Mouse (Mus musculus) cerebellum, adult 2 months (tissue): ENCODE results near the gene Cabp1. TPM values are rescaled to one million over a fixed set of nuclear protein-coding genes. Genes with fewer than 3 reads are reported as not detected.
A peak's percentile ranks its signal among the peaks of the same experiment; 100 is the strongest.

Source experiments
- DNase-seq, 2 experiments: peaks; one replicate each; pipeline ENCODE4 v3.0.0; 2021
- H3K27ac ChIP-seq: fragments of 200-500 bp; 2 replicates; pipeline ENCODE4 v1.5.1; 2012; ENCODE audit warnings: low read length, control low read depth, inconsistent platforms; ENCODE audit not compliant: insufficient read depth
- H3K27me3 ChIP-seq: fragments of 200-500 bp; 2 replicates; pipeline ENCODE4 v1.6.1; 2012; ENCODE audit warnings: inconsistent platforms, mild to moderate bottlenecking, low read length, moderate library complexity; ENCODE audit not compliant: control insufficient read depth, insufficient read depth
- H3K4me1 ChIP-seq: fragments of 200-500 bp; 2 replicates; pipeline ENCODE4 v1.6.1; 2011; ENCODE audit warnings: low read length; ENCODE audit not compliant: control insufficient read depth, insufficient read depth
- H3K4me3 ChIP-seq: fragments of 200-500 bp; replicated peaks from 2 replicates; pipeline ENCODE3; 2011; ENCODE audit warnings: mild to moderate bottlenecking, low read depth, low read length, control low read depth; ENCODE audit not compliant: insufficient read depth
- CTCF ChIP-seq: fragments of 200-500 bp; IDR thresholded peaks from 2 replicates; pipeline ENCODE4 v1.5.1; 2011; ENCODE audit warnings: low read depth, mild to moderate bottlenecking, control low read depth, low read length, moderate library complexity, borderline replicate concordance; ENCODE audit not compliant: insufficient read depth
- POLR2A ChIP-seq: fragments of 200-500 bp; IDR thresholded peaks from 2 replicates; pipeline ENCODE4 v1.6.1; 2011; ENCODE audit warnings: low read length, control low read depth, borderline replicate concordance; ENCODE audit not compliant: insufficient read depth
- WGBS: fragments of 180-500 bp; shearing (Covaris S2); methylation state at CpG from one replicate; pipeline ENCODE4 v1.1.7; 2018; 5-methylcytosine and 5-hydroxymethylcytosine counted together
- polyA plus RNA-seq: library from polyadenylated mRNA; depleted of rRNA; stranded (reverse); fragments of >200 nt; gene quantifications from 2 replicates; pipeline ENCODE4 v1.2.3, GENCODE M21; 2012; rRNA removed

The Cabp1 gene
- 278 and 294 TPM in 2 replicates for polyA plus RNA-seq

DNA sequence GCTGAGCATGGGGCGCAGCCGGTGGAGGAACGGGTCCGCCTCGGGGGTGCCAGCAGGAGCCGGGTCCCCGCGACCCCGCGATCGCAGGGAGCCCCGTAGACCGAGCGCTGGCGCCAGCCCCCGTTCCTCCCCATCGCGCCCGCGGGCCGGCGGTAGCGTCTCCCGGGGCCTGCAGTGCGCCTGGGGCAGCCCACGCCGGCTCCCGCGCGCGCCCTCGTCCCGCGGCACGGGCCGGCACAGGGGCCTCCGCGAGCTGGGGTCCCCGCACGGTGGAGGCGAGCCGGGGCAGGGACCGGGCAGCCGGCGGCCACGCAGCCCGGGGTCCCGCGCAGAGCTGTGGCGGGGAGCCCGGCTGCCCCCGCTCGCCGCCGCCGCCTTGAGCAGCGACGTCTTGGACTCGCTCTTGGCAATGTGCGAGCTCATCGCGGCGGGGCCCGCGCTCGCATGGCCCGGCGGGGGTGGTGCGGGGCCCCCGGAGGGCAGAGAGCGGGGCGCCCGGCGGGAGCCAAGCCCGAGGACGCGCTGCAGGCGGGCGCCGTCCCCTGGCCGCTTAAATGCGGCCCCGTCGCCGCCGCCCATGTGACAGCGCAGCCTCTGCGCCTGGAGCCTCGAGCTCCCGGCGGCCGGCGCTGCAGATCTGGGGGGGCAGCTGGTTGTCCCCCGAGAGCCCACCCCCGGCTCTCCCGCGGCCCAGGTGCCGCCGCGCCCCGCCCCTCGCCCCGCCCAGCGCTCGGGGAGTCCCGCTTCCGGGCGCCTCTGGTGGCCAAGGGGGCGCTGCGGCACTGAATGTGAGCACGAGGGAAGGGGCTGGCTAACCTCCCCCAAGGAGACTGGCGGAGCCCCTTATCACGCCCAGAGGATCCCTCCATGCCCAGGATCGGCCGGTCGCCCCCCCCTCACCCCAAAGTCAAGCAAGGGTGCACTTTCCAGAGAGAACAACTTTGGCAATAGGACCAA lies at the start of gene Cabp1:
Gene Cabp1 (minus strand): TSS at position 713 of the 957 bp plus-strand sequence.
- under 1% methylated on average over 110 of the region's 116 CpGs for WGBS
- peak in 1 of 2 experiments; percentile 76 for DNase-seq

DNA sequence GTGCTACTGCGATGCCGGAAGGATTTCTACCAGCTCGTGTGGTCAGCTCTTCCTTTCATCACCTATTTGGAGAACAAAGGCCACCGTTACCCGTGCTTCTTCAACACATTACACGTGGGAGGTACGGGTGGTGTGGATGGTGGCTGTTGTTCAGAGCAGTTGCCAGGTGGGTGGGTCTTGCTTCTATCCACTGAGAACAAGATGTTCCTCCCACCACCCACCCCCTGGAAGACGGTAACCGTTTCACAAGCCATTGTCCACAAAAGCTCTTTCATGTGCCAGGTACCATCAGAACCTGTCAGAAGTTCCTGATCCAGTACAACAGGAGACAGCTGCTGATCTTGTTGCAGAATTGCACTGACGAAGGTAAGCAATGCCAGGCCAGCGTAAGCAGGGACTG lies 46.0 kb upstream of the Cabp1 start:
- 68% methylated on average over 11 of the region's 11 CpGs for WGBS
- Histone ChIP-seq H3K27ac (no peak overlapping the region), H3K4me1 (no peaks in the 10 kb centered on the region; the same call in 1 of the 2 replicates), H3K4me3 (no peak overlapping the region), H3K27me3 (no peaks in the 10 kb centered on the region)
- no peak for DNase-seq
- TF ChIP-seq POLR2A = no peak

More for the DNA sequence above, at the start of gene Cabp1:
- Histone ChIP-seq H3K4me1 (peaks cover 15% of the 10 kb centered on the region), H3K27ac (peak within 1 kb of the TSS; percentile 83), H3K27me3 (no peaks in the 10 kb centered on the region), H3K4me3 (peak within 1 kb of the TSS; percentile 74)
- TF ChIP-seq CTCF = 0 out of 2 replicates have a peak, but pooled peaks have one; percentile 22
- TF ChIP-seq POLR2A = no peak; the same call in 1 of the 2 replicates

DNA sequence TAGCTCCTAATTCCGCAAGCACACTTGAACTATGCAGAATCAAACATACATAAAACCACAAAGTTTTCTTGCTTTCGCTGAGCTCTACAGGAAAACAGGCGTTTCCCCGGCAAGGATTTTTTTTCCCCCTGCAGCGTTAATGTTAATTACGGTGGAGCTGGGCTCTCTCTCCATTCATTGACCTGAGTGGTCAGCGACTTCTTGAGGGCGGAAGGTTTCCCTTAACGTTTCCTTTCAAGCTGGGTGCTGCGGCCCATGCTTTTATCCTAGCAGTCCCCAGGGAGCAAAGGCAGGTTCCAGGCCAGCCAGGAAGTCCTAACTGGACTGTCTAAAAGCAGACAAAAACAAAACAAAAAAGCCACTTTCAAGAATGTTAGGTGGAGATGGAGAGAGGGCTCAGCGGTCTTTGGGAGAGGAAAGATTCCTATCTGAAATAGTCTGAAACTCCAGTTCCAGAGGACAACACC lies 44.6 kb upstream of the Cabp1 start:
- DNase-seq = no peak
- Histone ChIP-seq H3K4me1 (no peaks in the 10 kb centered on the region; the same call in 1 of the 2 replicates), H3K27ac (no peak overlapping the region), H3K27me3 (no peaks in the 10 kb centered on the region), H3K4me3 (peak overlapping the region; percentile 83)
- TF ChIP-seq CTCF = no peak
- TF ChIP-seq POLR2A = no peak
- 8% methylated on average over 11 of the region's 11 CpGs for WGBS

DNA sequence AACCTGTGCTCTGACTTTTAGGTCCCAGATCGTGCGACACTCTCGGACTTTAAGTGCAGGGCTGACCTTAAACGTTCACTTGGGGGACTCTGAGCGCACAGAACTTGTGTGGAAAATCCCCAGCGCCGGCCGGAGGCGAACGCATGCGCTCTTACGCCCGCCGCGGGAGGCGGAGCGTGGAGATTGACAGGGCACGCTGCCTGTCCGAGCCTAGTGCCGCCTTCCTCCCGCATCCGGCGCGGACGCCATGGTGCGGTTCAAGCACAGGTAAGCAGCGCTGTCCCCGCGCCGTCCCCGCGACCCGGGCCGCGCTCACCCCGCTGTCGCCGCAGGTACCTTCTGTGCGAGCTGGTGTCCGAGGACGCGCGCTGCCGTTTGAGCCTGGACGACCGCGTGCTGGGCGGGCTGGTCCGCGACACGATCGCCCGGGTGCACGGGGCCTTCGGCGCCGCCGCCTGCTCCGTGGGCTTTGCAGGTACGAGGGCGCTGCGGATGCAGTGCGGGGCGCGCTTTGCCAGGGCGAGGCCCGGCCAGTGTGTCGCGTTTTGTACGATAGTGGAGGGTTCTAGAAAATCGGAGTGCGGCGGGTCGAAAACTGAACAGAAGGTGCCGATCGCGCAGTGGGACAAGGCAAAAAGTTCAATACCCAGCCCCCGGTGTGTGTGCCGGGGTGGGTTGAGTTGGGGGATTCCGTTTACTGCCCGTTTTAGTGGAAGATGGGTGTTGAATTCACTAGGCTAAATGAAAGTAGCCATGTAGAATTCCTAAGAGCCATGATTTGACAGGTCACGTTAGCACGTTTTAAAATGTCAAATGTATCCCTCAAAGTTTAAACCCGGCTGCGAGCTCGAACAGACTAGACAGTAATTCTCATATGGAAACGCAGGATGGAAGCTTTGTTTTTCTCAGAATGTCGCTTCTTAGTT lies 43.9 kb upstream of the Cabp1 start:
- Histone ChIP-seq H3K27me3 (no peaks in the 10 kb centered on the region), H3K4me3 (peak overlapping the region; percentile 83), H3K4me1 (no peaks in the 10 kb centered on the region; the same call in 1 of the 2 replicates), H3K27ac (peak overlapping the region; percentile 52)
- peak; percentile 95 to 96 for DNase-seq
- TF ChIP-seq POLR2A (peak; percentile 99), CTCF (no peak)
- WGBS = under 1% methylated on average over 88 of the region's 88 CpGs

DNA sequence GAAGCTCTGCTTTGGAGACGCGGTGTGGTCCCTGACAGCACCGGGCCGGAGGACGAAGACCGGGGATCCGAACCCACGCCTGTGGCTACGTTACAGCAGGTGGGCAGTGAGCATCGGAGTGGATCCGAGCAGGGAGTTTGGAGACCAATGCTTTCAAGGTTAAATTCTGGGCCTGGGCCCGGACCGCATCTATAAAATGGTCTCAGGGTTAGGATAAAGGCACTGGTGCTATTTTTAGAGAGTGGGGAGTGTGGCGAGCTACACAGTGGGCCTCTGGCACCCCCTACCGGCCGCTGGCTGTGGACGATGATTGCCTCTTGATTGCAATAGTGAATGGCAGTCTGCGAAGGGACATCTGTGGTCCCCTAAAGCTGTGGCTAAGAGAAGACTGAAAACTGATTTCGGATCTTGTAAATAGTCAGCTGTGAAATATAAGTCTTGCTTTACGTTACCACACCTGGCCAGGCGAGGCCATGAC lies 41.6 kb upstream of the Cabp1 start, which contains the start of gene Pop5:
Gene Pop5 (plus strand): TSS at position 51 of the 478 bp plus-strand sequence.
- peak within 1 kb of the TSS; percentile 84 for H3K4me3 ChIP-seq
- WGBS = 2% methylated on average over 21 of the region's 21 CpGs
- TF ChIP-seq CTCF (peak; percentile 94), POLR2A (peak; percentile 33; the same call in 1 of the 2 replicates)
- peak; percentile 88 to 94 for DNase-seq
- H3K4me1 ChIP-seq = no peaks in the 10 kb centered on the region; the same call in 1 of the 2 replicates
- H3K27me3 ChIP-seq = no peaks in the 10 kb centered on the region
- H3K27ac ChIP-seq = peak within 1 kb of the TSS; percentile 76

DNA sequence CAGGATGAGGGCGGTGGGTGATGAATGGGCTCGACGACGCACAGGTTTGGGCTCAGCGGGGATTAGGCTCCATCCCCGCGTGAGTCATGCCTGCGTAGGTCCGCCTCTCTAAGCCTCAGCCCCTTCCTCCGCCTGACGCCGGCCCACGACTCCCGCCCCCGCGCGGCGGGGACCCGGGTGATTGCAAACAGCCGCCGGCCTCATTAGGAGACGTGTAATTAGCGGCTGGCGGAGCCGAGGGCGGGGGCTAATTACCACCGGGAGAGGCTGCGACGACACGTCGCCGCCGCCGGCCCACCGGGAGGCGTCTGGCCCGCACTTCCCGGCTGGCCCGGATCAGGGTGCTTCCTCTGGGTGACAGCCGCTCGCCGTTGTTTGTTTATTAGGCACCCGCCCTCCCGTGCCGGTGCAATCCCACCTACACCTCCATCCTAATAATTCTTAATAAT lies 41.2 kb upstream of the Cabp1 start:
- no peaks in the 10 kb centered on the region for H3K27me3 ChIP-seq
- under 1% methylated on average over 45 of the region's 45 CpGs for WGBS
- H3K27ac ChIP-seq = peak overlapping the region; percentile 76
- H3K4me1 ChIP-seq = no peaks in the 10 kb centered on the region; the same call in 1 of the 2 replicates
- no peak for TF ChIP-seq CTCF
- TF ChIP-seq POLR2A = peak; percentile 38; the same call in 1 of the 2 replicates
- H3K4me3 ChIP-seq = peak overlapping the region; percentile 84
- DNase-seq = peak; percentile 82

DNA sequence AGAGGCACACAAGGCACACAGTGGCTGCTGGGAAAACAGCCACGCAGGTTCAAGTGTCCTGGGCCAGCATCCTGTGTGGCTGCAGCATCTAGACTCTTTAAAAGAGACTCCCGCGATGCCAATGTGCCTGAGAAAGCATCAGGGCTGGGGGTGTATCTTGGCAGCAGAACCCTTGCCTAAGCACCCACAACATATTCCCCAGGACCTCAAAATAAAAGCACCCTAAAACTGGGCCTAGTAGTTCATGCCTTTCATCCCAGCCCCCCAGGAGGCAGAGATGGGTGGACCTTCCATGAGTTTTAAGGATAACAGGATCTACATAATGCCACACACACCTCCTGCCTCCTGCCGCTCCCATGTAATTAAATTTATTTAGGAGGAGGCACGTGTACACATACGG lies 40.3 kb upstream of the Cabp1 start:
- Histone ChIP-seq H3K27ac (no peak overlapping the region), H3K4me3 (no peak overlapping the region), H3K4me1 (no peaks in the 10 kb centered on the region; the same call in 1 of the 2 replicates), H3K27me3 (no peaks in the 10 kb centered on the region)
- no peak for TF ChIP-seq CTCF
- no peak for TF ChIP-seq POLR2A
- 76% methylated on average over 6 of the region's 6 CpGs for WGBS
- DNase-seq = no peak
